Mouse (Mus musculus) limb, embryonic 14.5 days (tissue): ENCODE measurements at regions not wholly inside any gene's neighbourhood (a gene's known extent, or its start where the extent isn't known, plus 50 kb on each side); places are given as distances from the start of the nearest gene placed in this dataset.

Experiments
- ATAC-seq: fragments of 200-750 bp; cut with Nextera tagmentation; 2 replicates; pipeline ENCODE4 v1.8.0; 2017; ENCODE audit warnings: low read depth, moderate number of reproducible peaks, moderate TSS enrichment; ENCODE audit not compliant: low FRiP score
- DNase-seq: peaks from one replicate; pipeline ENCODE4 v3.0.0-alpha.2; 2015; ENCODE audit warnings: low spot score
- H3K27ac ChIP-seq: fragments of 300-500 bp; sonication (generic); replicated peaks from 2 replicates; pipeline ENCODE4 v1.5.1; 2014; ENCODE audit warnings: low read depth, mild to moderate bottlenecking, low read length, moderate library complexity, mixed read lengths
- H3K27me3 ChIP-seq: fragments of 300-500 bp; sonication (generic); 2 replicates; pipeline ENCODE4 v1.6.1; 2014; ENCODE audit warnings: low read length, mixed read lengths; ENCODE audit not compliant: control insufficient read depth, insufficient read depth
- H3K36me3 ChIP-seq: fragments of 300-500 bp; sonication (generic); 2 replicates; pipeline ENCODE4 v1.6.1; 2014; ENCODE audit warnings: mild to moderate bottlenecking, low read length, moderate library complexity, mixed read lengths; ENCODE audit not compliant: control insufficient read depth, insufficient read depth
- H3K4me1 ChIP-seq: fragments of 300-500 bp; sonication (generic); 2 replicates; pipeline ENCODE4 v1.6.1; 2014; ENCODE audit warnings: antibody characterized with exemption, low read length, mixed read lengths; ENCODE audit not compliant: control insufficient read depth, insufficient read depth
- H3K4me2 ChIP-seq: fragments of 300-500 bp; sonication (generic); replicated peaks from 2 replicates; pipeline ENCODE4 v1.6.1; 2014; ENCODE audit warnings: low read depth, mild to moderate bottlenecking, low read length, moderate library complexity; ENCODE audit not compliant: severe bottlenecking
- H3K4me3 ChIP-seq: fragments of 300-500 bp; sonication (generic); replicated peaks from 2 replicates; pipeline ENCODE4 v1.5.1; 2014; ENCODE audit warnings: low read length
- H3K9ac ChIP-seq: fragments of 300-500 bp; sonication (generic); 2 replicates; pipeline ENCODE4 v1.6.1; 2014; ENCODE audit warnings: mild to moderate bottlenecking, low read depth, low read length, moderate library complexity; ENCODE audit not compliant: severe bottlenecking
- H3K9me3 ChIP-seq: fragments of 300-500 bp; sonication (generic); 2 replicates; pipeline ENCODE4 v1.6.1; 2016; ENCODE audit warnings: low read length; ENCODE audit not compliant: control insufficient read depth
- POLR2A ChIP-seq: fragments of 200-500 bp; IDR thresholded peaks from 2 replicates; pipeline ENCODE4 v1.8.0; 2012; ENCODE audit warnings: inconsistent platforms, mild to moderate bottlenecking, moderate library complexity, borderline replicate concordance; ENCODE audit not compliant: insufficient read depth, insufficient read length; ENCODE audit errors: extremely low read depth
- WGBS: fragments of 180-500 bp; shearing (Covaris S2); extraction: QIAGEN DNeasy Blood & Tissue Kit; methylation state at CpG from one replicate; pipeline ENCODE4 v1.1.7; 2014; 5-methylcytosine and 5-hydroxymethylcytosine counted together

GRCm38 (mm10) chr17:84086394-84086793 is 101.4 kb downstream of the Zfp36l2 start:
- Histone ChIP-seq H3K27ac (no peak overlapping the region), H3K4me2 (no peak overlapping the region), H3K27me3 (no peaks in the 10 kb centered on the region), H3K4me1 (peaks cover 38% of the 10 kb centered on the region), H3K9ac (no peak overlapping the region), H3K4me3 (no peak overlapping the region), H3K36me3 (no peaks in the 10 kb centered on the region), H3K9me3 (no peaks in the 10 kb centered on the region)
- DNase-seq (no peak), ATAC-seq (no peak)
- TF ChIP-seq POLR2A: no peak
- WGBS: 84% methylated on average over 12 of the region's 12 CpGs

- no peaks in the 10 kb centered on the region for H3K9me3 ChIP-seq
- 0 out of 2 replicates have a peak overlapping the region, but pooled peaks have one; percentile 43 for H3K27ac ChIP-seq
- TF ChIP-seq POLR2A: no peak
- H3K4me3 ChIP-seq: no peak overlapping the region
- DNase-seq (peak; percentile 30), ATAC-seq (no peak)
- no peak overlapping the region for H3K9ac ChIP-seq
- H3K4me2 ChIP-seq: no peak overlapping the region
- H3K4me1 ChIP-seq: peaks cover 38% of the 10 kb centered on the region
- no peaks in the 10 kb centered on the region for H3K27me3 ChIP-seq
- H3K36me3 ChIP-seq: no peaks in the 10 kb centered on the region
- WGBS: 53% methylated on average over 7 of the region's 7 CpGs
Measured at GRCm38 (mm10) chr17:84085721-84086120, 102.0 kb downstream of the Zfp36l2 start.

GRCm38 (mm10) chr17:84085232-84085631 is 102.5 kb downstream of the Zfp36l2 start:
- ATAC-seq (no peak), DNase-seq (no peak)
- H3K36me3 ChIP-seq: no peaks in the 10 kb centered on the region
- H3K4me2 ChIP-seq: no peak overlapping the region
- 0 out of 2 replicates have a peak overlapping the region, but pooled peaks have one; percentile 43 for H3K27ac ChIP-seq
- H3K4me1 ChIP-seq: peaks cover 38% of the 10 kb centered on the region
- no peak overlapping the region for H3K9ac ChIP-seq
- 83% methylated on average over 10 of the region's 10 CpGs for WGBS
- no peak for TF ChIP-seq POLR2A
- H3K27me3 ChIP-seq: no peaks in the 10 kb centered on the region
- H3K9me3 ChIP-seq: no peaks in the 10 kb centered on the region
- H3K4me3 ChIP-seq: no peak overlapping the region

GRCm38 (mm10) chr17:84083307-84084263 is 104.2 kb downstream of the Zfp36l2 start:
- H3K36me3 ChIP-seq: no peaks in the 10 kb centered on the region
- H3K27me3 ChIP-seq: no peaks in the 10 kb centered on the region
- ATAC-seq (0 out of 2 replicates have a peak, but pooled peaks have one; percentile 19), DNase-seq (peak; percentile 62)
- TF ChIP-seq POLR2A: no peak
- WGBS: 59% methylated on average over 16 of the region's 16 CpGs
- peaks cover 32% of the 10 kb centered on the region for H3K4me1 ChIP-seq
- H3K9me3 ChIP-seq: no peaks in the 10 kb centered on the region
- peak overlapping the region; percentile 21; the same call in 1 of the 2 replicates for H3K27ac ChIP-seq
- H3K9ac ChIP-seq: no peak overlapping the region
- H3K4me2 ChIP-seq: no peak overlapping the region
- H3K4me3 ChIP-seq: no peak overlapping the region

GRCm38 (mm10) chr17:84082571-84082970 is 105.2 kb downstream of the Zfp36l2 start:
- Histone ChIP-seq H3K27ac (peak overlapping the region; percentile 6; the same call in 1 of the 2 replicates), H3K9ac (no peak overlapping the region), H3K4me1 (peaks cover 32% of the 10 kb centered on the region), H3K9me3 (no peaks in the 10 kb centered on the region), H3K27me3 (no peaks in the 10 kb centered on the region), H3K4me2 (no peak overlapping the region), H3K4me3 (no peak overlapping the region), H3K36me3 (no peaks in the 10 kb centered on the region)
- DNase-seq: no peak
- no peak for TF ChIP-seq POLR2A
- 72% methylated on average over 5 of the region's 5 CpGs for WGBS
- no peak for ATAC-seq
